Mouse (Mus musculus): Measurements from ENCODE around the gene Nipal3. TPM values are rescaled to one million over a fixed set of nuclear protein-coding genes. Genes with fewer than 3 reads are reported as not detected.

Nipal3 gene
- polyA plus RNA-seq, 1 experiment, result 0.91 TPM

DNA sequence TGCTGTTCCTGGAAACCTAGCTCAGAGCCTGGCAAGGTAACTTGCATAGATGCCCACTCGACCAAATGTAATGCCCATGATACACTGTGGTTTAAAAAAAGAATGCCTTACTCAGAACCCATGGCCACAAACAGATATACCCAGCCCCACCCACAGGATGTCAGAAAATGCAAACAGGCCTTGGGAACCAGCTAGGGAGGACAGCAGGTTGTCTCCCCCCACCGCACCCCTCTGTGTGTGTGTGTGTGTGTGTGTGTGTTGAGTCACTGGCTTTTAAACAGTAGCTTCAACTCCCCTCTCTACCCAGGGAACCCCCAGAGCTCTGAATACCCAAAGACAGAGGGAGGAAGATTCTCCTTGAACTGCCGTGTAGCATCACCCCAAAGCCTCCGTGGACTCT, 1.6 kb downstream of the Nipal3 start:
- no peaks in the 10 kb centered on the region for H3K79me3 ChIP-seq (ENCODE audit: low read depth)
- no peak for TF ChIP-seq MYOG (IDR thresholded peaks at IDR 0.05; ENCODE audit: control insufficient read depth, extremely low read depth, insufficient read length)
- TF ChIP-seq CTCF (IDR thresholded peaks at IDR 0.05; ENCODE audit: control insufficient read depth, insufficient read depth, insufficient read length), result no peak
- no peak for TF ChIP-seq CEBPB (IDR thresholded peaks at IDR 0.05; ENCODE audit: low read depth)
- no peak for TF ChIP-seq MYOD1 (IDR thresholded peaks at IDR 0.05; ENCODE audit: control insufficient read depth, insufficient read length, low read depth)
- no peak for TF ChIP-seq USF1 (IDR thresholded peaks at IDR 0.05; ENCODE audit: low read depth)
- TF ChIP-seq FOSL1 (IDR thresholded peaks at IDR 0.05; ENCODE audit: insufficient read depth, low read length, poor library complexity, severe bottlenecking), result no peak
- no peak for TF ChIP-seq MAX (IDR thresholded peaks at IDR 0.05)
- H3ac ChIP-seq (ENCODE audit: control insufficient read depth, insufficient read length, low read depth), result no peak overlapping the region
- H3K36me3 ChIP-seq (ENCODE audit: control insufficient read depth, insufficient read depth), result no peaks in the 10 kb centered on the region
- H3K79me2 ChIP-seq (ENCODE audit: control insufficient read depth, insufficient read depth), result no peaks in the 10 kb centered on the region
- H3K27me3 ChIP-seq (ENCODE audit: control insufficient read depth, insufficient read depth, insufficient read length), result peaks cover 12% of the 10 kb centered on the region
- no peak overlapping the region for H3K4me3 ChIP-seq (ENCODE audit: insufficient read depth, poor library complexity, severe bottlenecking)

DNA sequence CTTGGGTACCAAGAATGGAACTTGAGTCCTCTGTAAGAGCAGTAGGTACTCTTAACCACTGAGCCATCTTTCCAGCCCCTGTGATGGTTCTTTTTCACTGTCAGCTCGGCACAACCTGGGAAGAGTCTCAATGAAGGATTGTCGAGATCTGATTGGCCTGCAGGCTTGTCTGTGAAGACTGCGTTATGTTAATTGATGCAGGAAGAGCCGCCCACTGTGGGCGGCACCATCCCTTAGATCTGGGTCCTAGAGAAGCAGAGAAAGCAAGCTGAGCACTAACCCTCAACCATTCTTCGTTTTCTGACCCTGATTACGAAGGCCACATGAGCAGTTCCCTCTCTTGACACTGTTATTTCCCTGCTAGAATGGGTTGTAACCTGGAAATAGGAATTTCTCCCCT, 5.6 kb downstream of the Nipal3 start:
- Histone ChIP-seq H3ac (ENCODE audit: control insufficient read depth, insufficient read length, low read depth) (no peak overlapping the region), H3K36me3 (ENCODE audit: control insufficient read depth, insufficient read depth) (no peaks in the 10 kb centered on the region), H3K79me3 (ENCODE audit: low read depth) (no peaks in the 10 kb centered on the region), H3K4me3 (ENCODE audit: insufficient read depth, poor library complexity, severe bottlenecking) (no peak overlapping the region), H3K79me2 (ENCODE audit: control insufficient read depth, insufficient read depth) (no peaks in the 10 kb centered on the region), H3K27me3 (ENCODE audit: control insufficient read depth, insufficient read depth, insufficient read length) (peaks cover 31% of the 10 kb centered on the region)
- TF ChIP-seq MAX (IDR thresholded peaks at IDR 0.05) (no peak), MYOD1 (IDR thresholded peaks at IDR 0.05; ENCODE audit: control insufficient read depth, insufficient read length, low read depth) (no peak), CTCF (IDR thresholded peaks at IDR 0.05; ENCODE audit: control insufficient read depth, insufficient read depth, insufficient read length) (no peak), CEBPB (IDR thresholded peaks at IDR 0.05; ENCODE audit: low read depth) (no peak), USF1 (IDR thresholded peaks at IDR 0.05; ENCODE audit: low read depth) (no peak), MYOG (IDR thresholded peaks at IDR 0.05; ENCODE audit: control insufficient read depth, extremely low read depth, insufficient read length) (no peak), FOSL1 (IDR thresholded peaks at IDR 0.05; ENCODE audit: insufficient read depth, low read length, poor library complexity, severe bottlenecking) (no peak)

DNA sequence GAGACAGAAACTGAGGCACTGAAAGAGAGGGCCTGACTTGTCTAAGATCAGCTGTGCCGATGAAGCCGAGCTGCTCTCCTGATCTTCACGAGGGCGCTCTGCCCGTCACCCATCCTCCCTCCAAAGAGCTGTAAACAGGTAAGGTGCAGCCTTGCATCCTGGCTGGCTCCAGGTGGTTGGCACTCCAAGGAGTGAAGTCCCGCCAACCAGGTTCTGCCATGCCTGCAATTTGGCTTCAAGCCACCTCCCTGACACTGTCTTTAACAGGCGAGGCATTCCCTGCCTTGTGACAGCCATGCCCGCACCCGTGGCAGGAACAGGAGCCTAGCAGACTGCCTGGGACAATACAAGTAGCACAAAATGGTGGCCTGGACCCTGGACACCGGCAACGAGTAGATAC, 8.5 kb downstream of the Nipal3 start:
- Histone ChIP-seq H3K4me3 (ENCODE audit: insufficient read depth, poor library complexity, severe bottlenecking) (no peak overlapping the region), H3ac (ENCODE audit: control insufficient read depth, insufficient read length, low read depth) (no peak overlapping the region), H3K79me3 (ENCODE audit: low read depth) (no peaks in the 10 kb centered on the region), H3K36me3 (ENCODE audit: control insufficient read depth, insufficient read depth) (no peaks in the 10 kb centered on the region), H3K79me2 (ENCODE audit: control insufficient read depth, insufficient read depth) (no peaks in the 10 kb centered on the region), H3K27me3 (ENCODE audit: control insufficient read depth, insufficient read depth, insufficient read length) (peaks cover 31% of the 10 kb centered on the region)
- no peak for TF ChIP-seq USF1 (IDR thresholded peaks at IDR 0.05; ENCODE audit: low read depth)
- no peak for TF ChIP-seq MYOG (IDR thresholded peaks at IDR 0.05; ENCODE audit: control insufficient read depth, extremely low read depth, insufficient read length)
- no peak for TF ChIP-seq MYOD1 (IDR thresholded peaks at IDR 0.05; ENCODE audit: control insufficient read depth, insufficient read length, low read depth)
- TF ChIP-seq MAX (IDR thresholded peaks at IDR 0.05), result no peak
- TF ChIP-seq FOSL1 (IDR thresholded peaks at IDR 0.05; ENCODE audit: insufficient read depth, low read length, poor library complexity, severe bottlenecking), result no peak
- TF ChIP-seq CEBPB (IDR thresholded peaks at IDR 0.05; ENCODE audit: low read depth), result no peak
- no peak for TF ChIP-seq CTCF (IDR thresholded peaks at IDR 0.05; ENCODE audit: control insufficient read depth, insufficient read depth, insufficient read length)

DNA sequence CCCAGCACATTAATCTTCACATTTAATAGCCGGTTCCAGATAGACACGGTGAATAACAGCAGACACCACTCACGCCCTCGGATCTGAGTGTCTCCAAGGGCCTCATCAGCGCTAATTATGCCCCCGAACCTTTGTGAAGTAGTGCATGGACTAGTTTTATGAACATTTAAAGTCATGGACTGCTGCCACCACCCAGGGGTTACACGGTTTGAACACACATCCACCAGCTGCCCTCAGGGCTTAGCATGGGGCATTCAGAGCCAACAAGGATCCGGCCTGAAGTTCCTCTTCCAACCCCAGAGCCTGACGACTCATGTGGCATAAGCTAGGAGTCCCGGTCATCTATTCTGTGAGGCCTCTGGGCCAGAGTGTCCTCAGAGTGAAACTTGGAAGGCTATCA, 9.8 kb downstream of the Nipal3 start:
- Histone ChIP-seq H3K4me3 (ENCODE audit: insufficient read depth, poor library complexity, severe bottlenecking) (no peak overlapping the region), H3K79me3 (ENCODE audit: low read depth) (no peaks in the 10 kb centered on the region), H3ac (ENCODE audit: control insufficient read depth, insufficient read length, low read depth) (no peak overlapping the region), H3K27me3 (ENCODE audit: control insufficient read depth, insufficient read depth, insufficient read length) (peaks cover 26% of the 10 kb centered on the region), H3K79me2 (ENCODE audit: control insufficient read depth, insufficient read depth) (no peaks in the 10 kb centered on the region), H3K36me3 (ENCODE audit: control insufficient read depth, insufficient read depth) (no peaks in the 10 kb centered on the region)
- TF ChIP-seq USF1 (IDR thresholded peaks at IDR 0.05; ENCODE audit: low read depth) (no peak), MYOD1 (IDR thresholded peaks at IDR 0.05; ENCODE audit: control insufficient read depth, insufficient read length, low read depth) (no peak), FOSL1 (IDR thresholded peaks at IDR 0.05; ENCODE audit: insufficient read depth, low read length, poor library complexity, severe bottlenecking) (no peak), CTCF (IDR thresholded peaks at IDR 0.05; ENCODE audit: control insufficient read depth, insufficient read depth, insufficient read length) (no peak), MYOG (IDR thresholded peaks at IDR 0.05; ENCODE audit: control insufficient read depth, extremely low read depth, insufficient read length) (no peak), CEBPB (IDR thresholded peaks at IDR 0.05; ENCODE audit: low read depth) (no peak)

DNA sequence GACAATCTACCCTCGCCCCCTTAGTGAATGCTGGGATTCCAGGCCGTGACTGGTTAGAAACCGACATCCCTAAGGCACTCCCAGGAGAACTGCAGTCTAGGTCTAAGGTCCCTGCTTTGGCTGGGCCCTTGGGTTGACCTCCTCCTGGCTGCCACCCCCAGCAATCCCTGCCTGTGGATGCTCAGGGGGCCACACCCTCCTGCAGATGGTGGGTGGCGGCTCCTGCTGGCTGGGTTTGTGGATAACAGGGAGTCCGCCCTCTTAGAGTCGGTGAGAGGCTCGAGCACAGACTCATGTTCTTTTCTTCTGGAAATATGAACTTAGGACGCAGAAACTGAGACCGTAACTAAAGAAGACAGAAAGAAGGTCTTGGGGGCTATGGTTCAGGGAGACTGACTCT, 14.5 kb downstream of the Nipal3 start:
- no peak for TF ChIP-seq MYOG (IDR thresholded peaks at IDR 0.05; ENCODE audit: control insufficient read depth, extremely low read depth, insufficient read length)
- no peak for TF ChIP-seq CEBPB (IDR thresholded peaks at IDR 0.05; ENCODE audit: low read depth)
- TF ChIP-seq MYOD1 (IDR thresholded peaks at IDR 0.05; ENCODE audit: control insufficient read depth, insufficient read length, low read depth), result no peak
- TF ChIP-seq CTCF (IDR thresholded peaks at IDR 0.05; ENCODE audit: control insufficient read depth, insufficient read depth, insufficient read length), result no peak
- TF ChIP-seq MAX (IDR thresholded peaks at IDR 0.05), result no peak
- no peak for TF ChIP-seq FOSL1 (IDR thresholded peaks at IDR 0.05; ENCODE audit: insufficient read depth, low read length, poor library complexity, severe bottlenecking)
- TF ChIP-seq USF1 (IDR thresholded peaks at IDR 0.05; ENCODE audit: low read depth), result no peak
- H3K79me3 ChIP-seq (ENCODE audit: low read depth), result no peaks in the 10 kb centered on the region
- H3ac ChIP-seq (ENCODE audit: control insufficient read depth, insufficient read length, low read depth), result no peak overlapping the region
- H3K79me2 ChIP-seq (ENCODE audit: control insufficient read depth, insufficient read depth), result no peaks in the 10 kb centered on the region
- H3K4me3 ChIP-seq (ENCODE audit: insufficient read depth, poor library complexity, severe bottlenecking), result no peak overlapping the region
- H3K27me3 ChIP-seq (ENCODE audit: control insufficient read depth, insufficient read depth, insufficient read length), result no peaks in the 10 kb centered on the region
- no peaks in the 10 kb centered on the region for H3K36me3 ChIP-seq (ENCODE audit: control insufficient read depth, insufficient read depth)

- no peak overlapping the region for H3K4me3 ChIP-seq (ENCODE audit: insufficient read depth, poor library complexity, severe bottlenecking)
Observed at GRCm38 (mm10) chr4:135477851-135478250, 17.0 kb downstream of the Nipal3 start.

More at GRCm38 (mm10) chr4:135477851-135478250, 17.0 kb downstream of the Nipal3 start:
- no peak for TF ChIP-seq CTCF (IDR thresholded peaks at IDR 0.05; ENCODE audit: control insufficient read depth, insufficient read depth, insufficient read length)
- no peak for TF ChIP-seq USF1 (IDR thresholded peaks at IDR 0.05; ENCODE audit: low read depth)
- no peak for TF ChIP-seq CEBPB (IDR thresholded peaks at IDR 0.05; ENCODE audit: low read depth)
- TF ChIP-seq MYOD1 (IDR thresholded peaks at IDR 0.05; ENCODE audit: control insufficient read depth, insufficient read length, low read depth), result no peak
- no peak for TF ChIP-seq MAX (IDR thresholded peaks at IDR 0.05)
- TF ChIP-seq FOSL1 (IDR thresholded peaks at IDR 0.05; ENCODE audit: insufficient read depth, low read length, poor library complexity, severe bottlenecking), result no peak
- no peak for TF ChIP-seq MYOG (IDR thresholded peaks at IDR 0.05; ENCODE audit: control insufficient read depth, extremely low read depth, insufficient read length)
- H3K36me3 ChIP-seq (ENCODE audit: control insufficient read depth, insufficient read depth), result no peaks in the 10 kb centered on the region
- no peaks in the 10 kb centered on the region for H3K79me3 ChIP-seq (ENCODE audit: low read depth)
- no peaks in the 10 kb centered on the region for H3K27me3 ChIP-seq (ENCODE audit: control insufficient read depth, insufficient read depth, insufficient read length)
- no peak overlapping the region for H3ac ChIP-seq (ENCODE audit: control insufficient read depth, insufficient read length, low read depth)
- no peaks in the 10 kb centered on the region for H3K79me2 ChIP-seq (ENCODE audit: control insufficient read depth, insufficient read depth)
